Mouse (Mus musculus) megakaryocyte, embryonic 14.5 days (primary cell): ENCODE measurements around the gene 4930432M17Rik.

ENCODE experiments used
- FLI1 ChIP-seq: IDR thresholded peaks from 2 replicates; pipeline ENCODE4 v1.6.1; 2012; ENCODE audit warnings: low read length, inconsistent platforms, mixed read lengths
- GATA1 ChIP-seq: IDR thresholded peaks from 3 replicates; pipeline ENCODE4 v1.6.1; 2012; ENCODE audit warnings: mixed read lengths, low read length, inconsistent platforms, borderline replicate concordance

GRCm38 (mm10) chr3:121712222-121712621 is 41.7 kb downstream of the 4930432M17Rik start:
- TF ChIP-seq GATA1 (no peak), FLI1 (no peak)
